Mouse (Mus musculus): ENCODE data around the gene Scube1.

DNA sequence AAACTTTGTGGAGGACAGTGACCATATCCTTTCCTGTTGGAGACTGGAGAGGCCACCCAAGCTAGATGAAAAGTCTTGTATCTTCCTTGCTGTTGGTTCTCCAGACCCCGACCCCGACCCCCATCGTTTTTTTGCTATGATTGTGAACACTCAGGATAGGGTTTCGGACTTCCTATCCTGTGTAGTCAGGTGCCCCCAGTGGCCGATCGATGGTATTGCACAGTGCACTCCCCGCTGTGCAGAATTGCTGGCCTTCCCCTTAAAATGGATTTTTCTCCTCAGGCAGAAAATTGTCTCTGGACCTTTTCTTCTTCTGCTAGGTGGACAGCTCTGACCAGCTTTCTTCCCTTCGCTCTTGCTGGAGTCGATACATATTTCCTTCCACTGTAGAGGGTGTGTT, 31.9 kb upstream of the Scube1 start:
- no peak for TF ChIP-seq TAL1 (IDR thresholded peaks at IDR 0.05; ENCODE audit: low read length)
- no peak for TF ChIP-seq GATA1 (IDR thresholded peaks at IDR 0.05; ENCODE audit: low read length)

Data from erythroblast, embryonic 14.5 days (primary cell).